Mouse (Mus musculus): ENCODE results near the gene Nkapd1. TPM values are rescaled to one million over a fixed set of nuclear protein-coding genes. Genes with fewer than 3 reads are reported as not detected.

Nkapd1 gene
- 3.6 TPM for polyA plus RNA-seq (2012; fragmentation: generic; extraction: Trizol)
- long read RNA-seq, experiment 1, partial matches to known transcripts, result 1 of 7 reads
- long read RNA-seq, experiment 1, other reads (novel, unspliced or antisense), result 4 of 7 reads
- long read RNA-seq, experiment 2, partial matches to known transcripts, result 1 of 6 reads
- long read RNA-seq, experiment 2, other reads (novel, unspliced or antisense), result 0 of 6 reads

DNA sequence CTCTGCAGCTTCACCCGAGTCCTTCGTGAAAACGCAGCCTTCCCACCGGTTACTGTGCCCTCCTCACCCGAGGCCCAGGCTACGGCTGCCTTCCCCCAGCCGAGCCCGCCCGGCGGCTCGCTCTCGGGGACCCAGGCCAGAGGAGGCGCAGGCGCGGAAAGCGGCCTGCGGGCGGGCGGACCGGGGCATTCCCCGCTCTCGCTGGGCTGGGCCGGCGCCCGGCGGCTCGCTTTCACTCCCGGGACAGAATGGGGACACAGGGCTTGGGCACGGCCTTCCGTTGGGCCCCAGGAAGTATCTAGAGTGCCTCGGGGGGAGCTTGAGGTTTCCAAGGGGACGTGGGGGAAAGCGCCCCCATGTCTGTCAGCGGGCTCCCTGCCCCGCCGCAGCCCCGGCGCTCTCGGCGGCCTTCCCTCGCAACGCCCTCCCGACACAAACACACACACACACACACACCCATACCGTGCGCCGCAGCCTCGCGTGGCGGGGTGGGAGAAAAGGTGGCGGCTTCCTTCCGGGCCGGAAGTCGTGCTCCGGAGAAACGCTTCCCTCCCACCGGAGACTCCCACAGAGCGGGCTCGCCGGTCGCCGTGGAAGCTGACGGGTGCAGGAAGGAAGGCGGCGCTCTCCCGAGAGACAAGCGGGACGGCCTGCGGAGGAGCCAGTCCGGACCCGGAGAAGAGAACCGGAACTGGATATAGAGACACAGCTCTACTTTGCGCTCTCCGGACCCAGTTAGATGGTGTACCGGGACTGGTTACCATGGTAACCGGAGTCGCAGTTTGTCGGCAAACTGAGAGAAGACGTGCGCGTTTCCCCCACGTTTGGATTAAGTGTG is at the start of gene Nkapd1, which contains the start of gene Pih1d2:
Nkapd1 (minus strand) TSS at position 699 of the 838 bp plus-strand sequence.
Pih1d2 (plus strand) TSS at position 556 of the 838 bp plus-strand sequence.
- H3K27me3 ChIP-seq (ENCODE audit: control insufficient read depth, insufficient read depth, insufficient read length), result no peaks in the 10 kb centered on the region
- peak within 1 kb of the TSS; percentile 78 for H3K4me3 ChIP-seq (ENCODE audit: insufficient read depth, poor library complexity, severe bottlenecking)
- TF ChIP-seq FOSL1 (IDR thresholded peaks at IDR 0.05; ENCODE audit: insufficient read depth, low read length, poor library complexity, severe bottlenecking) (no peak), MAX (IDR thresholded peaks at IDR 0.05) (peak; percentile 55)
- H3K36me3 ChIP-seq (ENCODE audit: control insufficient read depth, insufficient read depth), result peaks cover 38% of the 10 kb centered on the region
- peak within 1 kb of the TSS; percentile 82 for H3ac ChIP-seq (ENCODE audit: control insufficient read depth, insufficient read length, low read depth)
- peaks cover 51% of the 10 kb centered on the region for H3K79me2 ChIP-seq (ENCODE audit: control insufficient read depth, insufficient read depth)
- H3K79me3 ChIP-seq (ENCODE audit: low read depth), result peaks cover 32% of the 10 kb centered on the region

DNA sequence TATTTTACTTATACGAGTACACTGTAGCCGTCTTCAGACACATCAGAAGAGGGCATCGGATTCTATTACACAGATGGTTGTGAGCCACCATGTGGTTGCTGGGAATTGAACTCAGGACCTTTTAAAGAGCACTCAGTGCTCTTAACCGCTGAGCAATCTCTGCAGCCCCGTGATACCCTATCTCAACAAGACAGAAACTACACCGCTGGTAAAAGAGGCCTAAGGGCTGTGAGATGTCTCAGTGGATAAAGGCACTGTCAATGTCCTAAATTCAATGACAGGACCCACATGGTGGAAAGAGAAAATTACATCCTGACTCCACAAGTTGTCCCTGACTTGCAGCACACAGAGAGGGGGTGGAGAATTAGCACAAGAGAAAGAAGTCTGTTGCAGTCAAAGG is 49.2 kb upstream of the Nkapd1 start:
- no peaks in the 10 kb centered on the region for H3K36me3 ChIP-seq (ENCODE audit: control insufficient read depth, insufficient read depth)
- TF ChIP-seq CEBPB (IDR thresholded peaks at IDR 0.05; ENCODE audit: low read depth) (no peak), FOSL1 (IDR thresholded peaks at IDR 0.05; ENCODE audit: insufficient read depth, low read length, poor library complexity, severe bottlenecking) (no peak), MAX (IDR thresholded peaks at IDR 0.05) (no peak), MYOD1 (IDR thresholded peaks at IDR 0.05; ENCODE audit: control insufficient read depth, insufficient read length, low read depth) (no peak), USF1 (IDR thresholded peaks at IDR 0.05; ENCODE audit: low read depth) (no peak), MYOG (IDR thresholded peaks at IDR 0.05; ENCODE audit: control insufficient read depth, extremely low read depth, insufficient read length) (no peak), CTCF (IDR thresholded peaks at IDR 0.05; ENCODE audit: control insufficient read depth, insufficient read depth, insufficient read length) (no peak)
- no peaks in the 10 kb centered on the region for H3K79me2 ChIP-seq (ENCODE audit: control insufficient read depth, insufficient read depth)

DNA sequence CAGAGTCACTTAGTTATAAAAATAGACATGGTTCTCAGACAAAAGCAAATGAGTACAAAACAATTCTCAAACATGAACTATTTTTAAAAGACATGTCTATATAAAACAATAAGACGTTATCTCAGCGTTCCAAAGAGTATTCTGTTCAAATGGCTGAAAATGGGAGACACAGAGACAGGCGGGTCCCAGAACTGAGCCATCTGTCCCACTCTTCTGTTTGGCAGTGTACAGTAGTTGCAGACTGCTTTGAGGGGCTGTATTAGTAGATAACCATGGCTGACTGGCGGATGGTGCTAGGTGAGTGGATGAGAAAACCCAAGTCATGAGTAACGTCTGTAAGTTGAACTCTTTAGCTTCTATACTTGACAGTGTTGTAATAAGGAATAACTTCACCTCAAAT is 47.6 kb upstream of the Nkapd1 start:
- no peak overlapping the region for H3ac ChIP-seq (ENCODE audit: control insufficient read depth, insufficient read length, low read depth)
- no peak for TF ChIP-seq MYOD1 (IDR thresholded peaks at IDR 0.05; ENCODE audit: control insufficient read depth, insufficient read length, low read depth)
- no peak for TF ChIP-seq CTCF (IDR thresholded peaks at IDR 0.05; ENCODE audit: control insufficient read depth, insufficient read depth, insufficient read length)
- no peak for TF ChIP-seq FOSL1 (IDR thresholded peaks at IDR 0.05; ENCODE audit: insufficient read depth, low read length, poor library complexity, severe bottlenecking)
- TF ChIP-seq MYOG (IDR thresholded peaks at IDR 0.05; ENCODE audit: control insufficient read depth, extremely low read depth, insufficient read length), result no peak
- no peak for TF ChIP-seq USF1 (IDR thresholded peaks at IDR 0.05; ENCODE audit: low read depth)
- H3K27me3 ChIP-seq (ENCODE audit: control insufficient read depth, insufficient read depth, insufficient read length), result no peaks in the 10 kb centered on the region
- no peaks in the 10 kb centered on the region for H3K36me3 ChIP-seq (ENCODE audit: control insufficient read depth, insufficient read depth)
- no peaks in the 10 kb centered on the region for H3K79me2 ChIP-seq (ENCODE audit: control insufficient read depth, insufficient read depth)
- H3K4me3 ChIP-seq (ENCODE audit: insufficient read depth, poor library complexity, severe bottlenecking), result no peak overlapping the region
- H3K79me3 ChIP-seq (ENCODE audit: low read depth), result no peaks in the 10 kb centered on the region

More for the DNA sequence above, 49.2 kb upstream of the Nkapd1 start:
- Histone ChIP-seq H3K4me3 (ENCODE audit: insufficient read depth, poor library complexity, severe bottlenecking) (no peak overlapping the region), H3K27me3 (ENCODE audit: control insufficient read depth, insufficient read depth, insufficient read length) (no peaks in the 10 kb centered on the region), H3ac (ENCODE audit: control insufficient read depth, insufficient read length, low read depth) (no peak overlapping the region), H3K79me3 (ENCODE audit: low read depth) (no peaks in the 10 kb centered on the region)

DNA sequence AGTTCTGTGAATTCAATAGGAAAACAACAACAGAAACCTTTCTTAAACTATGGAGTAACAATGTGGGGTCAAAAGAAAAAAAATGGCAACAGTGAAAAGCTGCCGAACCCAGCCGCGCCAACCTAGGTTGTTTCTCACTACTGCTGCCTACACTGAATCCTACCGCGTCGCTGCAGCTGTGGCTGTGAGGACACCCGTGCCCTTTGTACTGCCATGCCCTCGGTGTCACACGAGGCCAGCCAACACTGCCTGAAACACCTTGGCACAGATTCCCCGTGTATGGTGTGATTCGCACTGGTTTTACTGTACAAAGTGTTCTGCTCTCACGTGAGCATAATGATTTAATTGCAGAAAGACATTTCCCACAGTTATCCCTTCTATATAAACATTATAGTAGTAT is 43.2 kb upstream of the Nkapd1 start:
- H3K27me3 ChIP-seq (ENCODE audit: control insufficient read depth, insufficient read depth, insufficient read length), result no peaks in the 10 kb centered on the region
- peaks cover 16% of the 10 kb centered on the region for H3K79me2 ChIP-seq (ENCODE audit: control insufficient read depth, insufficient read depth)
- peak overlapping the region; percentile 14 for H3K4me3 ChIP-seq (ENCODE audit: insufficient read depth, poor library complexity, severe bottlenecking)
- H3ac ChIP-seq (ENCODE audit: control insufficient read depth, insufficient read length, low read depth), result peak overlapping the region; percentile 31
- TF ChIP-seq USF1 (IDR thresholded peaks at IDR 0.05; ENCODE audit: low read depth) (no peak), MYOG (IDR thresholded peaks at IDR 0.05; ENCODE audit: control insufficient read depth, extremely low read depth, insufficient read length) (no peak), CTCF (IDR thresholded peaks at IDR 0.05; ENCODE audit: control insufficient read depth, insufficient read depth, insufficient read length) (no peak), FOSL1 (IDR thresholded peaks at IDR 0.05; ENCODE audit: insufficient read depth, low read length, poor library complexity, severe bottlenecking) (no peak), MYOD1 (IDR thresholded peaks at IDR 0.05; ENCODE audit: control insufficient read depth, insufficient read length, low read depth) (no peak)
- peaks cover 15% of the 10 kb centered on the region for H3K36me3 ChIP-seq (ENCODE audit: control insufficient read depth, insufficient read depth)
- peaks cover 9% of the 10 kb centered on the region for H3K79me3 ChIP-seq (ENCODE audit: low read depth)

DNA sequence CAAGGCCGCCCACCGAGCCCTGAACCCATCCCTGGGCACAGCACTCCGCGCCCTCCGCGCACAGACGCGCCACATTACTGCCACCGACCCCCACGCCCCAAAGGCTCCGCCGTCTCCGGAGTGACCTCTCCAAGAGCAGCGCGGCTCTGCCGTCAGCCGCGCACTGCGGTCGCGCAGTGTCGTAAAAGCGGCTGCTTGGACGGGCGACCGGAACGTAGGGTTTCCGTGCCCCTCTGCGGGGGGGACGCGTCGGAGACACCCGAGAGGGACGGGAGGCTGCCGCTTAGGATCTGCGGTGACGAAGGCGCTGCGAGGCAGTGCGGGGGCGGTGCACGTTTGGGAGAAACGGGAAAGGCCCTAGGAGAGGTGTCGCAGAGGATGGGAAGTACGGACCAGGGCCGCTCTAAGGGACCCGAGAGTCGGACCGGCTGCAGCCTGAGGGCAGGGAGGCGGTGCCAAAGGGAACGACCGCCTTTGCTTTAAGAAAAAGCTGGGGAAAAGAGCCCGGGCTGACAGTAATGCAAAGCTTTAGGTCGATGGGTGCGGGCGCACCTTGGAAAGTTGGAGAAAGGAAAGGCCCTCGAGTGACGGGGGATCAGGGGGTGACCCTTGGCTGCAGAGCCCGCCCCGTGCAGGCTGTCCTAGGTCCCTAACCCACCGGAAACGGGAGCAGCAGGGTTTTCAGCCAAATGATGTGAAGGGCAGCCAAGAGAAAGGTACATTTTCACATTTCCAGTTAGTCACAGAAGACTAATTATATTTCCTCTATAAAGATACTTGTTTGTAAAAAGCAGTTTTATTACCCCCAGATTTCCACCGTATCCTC is 42.3 kb upstream of the Nkapd1 start, which contains the start of gene Dlat:
Dlat (minus strand) TSS at position 389 of the 826 bp plus-strand sequence.
- peaks cover 16% of the 10 kb centered on the region for H3K79me2 ChIP-seq (ENCODE audit: control insufficient read depth, insufficient read depth)
- TF ChIP-seq MYOD1 (IDR thresholded peaks at IDR 0.05; ENCODE audit: control insufficient read depth, insufficient read length, low read depth) (no peak), CEBPB (IDR thresholded peaks at IDR 0.05; ENCODE audit: low read depth) (no peak), MAX (IDR thresholded peaks at IDR 0.05) (peak; percentile 12), FOSL1 (IDR thresholded peaks at IDR 0.05; ENCODE audit: insufficient read depth, low read length, poor library complexity, severe bottlenecking) (no peak), MYOG (IDR thresholded peaks at IDR 0.05; ENCODE audit: control insufficient read depth, extremely low read depth, insufficient read length) (no peak), USF1 (IDR thresholded peaks at IDR 0.05; ENCODE audit: low read depth) (no peak)
- H3K27me3 ChIP-seq (ENCODE audit: control insufficient read depth, insufficient read depth, insufficient read length), result no peaks in the 10 kb centered on the region
- peak within 1 kb of the TSS; percentile 84 for H3ac ChIP-seq (ENCODE audit: control insufficient read depth, insufficient read length, low read depth)
- peak within 1 kb of the TSS; percentile 75 for H3K4me3 ChIP-seq (ENCODE audit: insufficient read depth, poor library complexity, severe bottlenecking)
- peaks cover 9% of the 10 kb centered on the region for H3K79me3 ChIP-seq (ENCODE audit: low read depth)
- H3K36me3 ChIP-seq (ENCODE audit: control insufficient read depth, insufficient read depth), result peaks cover 15% of the 10 kb centered on the region

Data from C2C12 (cell line).